Mouse (Mus musculus) monocyte, adult 2 months (primary cell): ENCODE measurements around the gene Dnajc11.

Experiments used
- DNase-seq, 2 experiments: peaks; one replicate each; pipeline ENCODE4 v3.0.0; 2022; ENCODE audit warnings: low spot score in 2 of 2, low read depth in 1 of 2

Gene Dnajc11

DNA sequence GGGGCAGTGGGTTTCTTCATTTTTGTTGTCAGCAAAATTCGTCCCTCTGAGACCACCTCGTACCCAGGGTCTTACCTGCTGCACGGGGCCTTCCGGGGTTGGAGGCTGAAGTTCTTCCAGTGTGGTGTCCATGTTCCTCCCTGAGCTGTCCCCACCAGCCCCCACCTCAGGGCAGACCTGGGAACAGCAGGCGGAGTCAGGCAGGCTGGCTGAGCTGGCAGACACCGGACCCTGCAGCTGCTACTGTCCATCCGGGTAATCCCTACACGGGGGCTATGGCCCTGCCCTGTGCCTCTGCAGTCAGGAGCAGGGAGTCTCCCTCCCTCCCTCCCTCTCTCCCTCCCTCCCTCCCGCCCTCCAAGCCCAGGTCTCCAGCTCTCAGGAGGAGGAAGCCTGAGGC is 50.1 kb downstream of the Dnajc11 start:
- no peak for DNase-seq

- no peak for DNase-seq
These were observed 52.4 kb downstream of the Dnajc11 start for GRCm38 (mm10) chr4:151985886-151986285.

- no peak for DNase-seq
These were observed 53.2 kb downstream of the Dnajc11 start for GRCm38 (mm10) chr4:151986650-151987049.

DNA sequence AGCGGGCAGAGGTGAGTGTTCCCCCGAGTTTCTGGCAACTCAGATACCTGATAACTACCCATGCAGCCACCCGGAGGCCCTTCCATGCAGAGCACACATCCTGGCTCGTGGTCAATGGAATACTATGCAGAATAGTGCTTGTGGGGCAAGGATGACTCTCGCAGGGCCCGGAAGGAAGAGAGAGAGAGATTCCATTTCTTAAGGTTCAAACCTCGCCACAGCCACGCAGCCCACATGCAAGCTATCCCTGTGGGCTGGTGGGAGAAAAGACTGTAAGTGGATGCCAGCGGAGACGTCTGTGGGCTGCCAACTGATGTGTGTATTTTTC is 54.5 kb downstream of the Dnajc11 start:
- DNase-seq = no peak

DNA sequence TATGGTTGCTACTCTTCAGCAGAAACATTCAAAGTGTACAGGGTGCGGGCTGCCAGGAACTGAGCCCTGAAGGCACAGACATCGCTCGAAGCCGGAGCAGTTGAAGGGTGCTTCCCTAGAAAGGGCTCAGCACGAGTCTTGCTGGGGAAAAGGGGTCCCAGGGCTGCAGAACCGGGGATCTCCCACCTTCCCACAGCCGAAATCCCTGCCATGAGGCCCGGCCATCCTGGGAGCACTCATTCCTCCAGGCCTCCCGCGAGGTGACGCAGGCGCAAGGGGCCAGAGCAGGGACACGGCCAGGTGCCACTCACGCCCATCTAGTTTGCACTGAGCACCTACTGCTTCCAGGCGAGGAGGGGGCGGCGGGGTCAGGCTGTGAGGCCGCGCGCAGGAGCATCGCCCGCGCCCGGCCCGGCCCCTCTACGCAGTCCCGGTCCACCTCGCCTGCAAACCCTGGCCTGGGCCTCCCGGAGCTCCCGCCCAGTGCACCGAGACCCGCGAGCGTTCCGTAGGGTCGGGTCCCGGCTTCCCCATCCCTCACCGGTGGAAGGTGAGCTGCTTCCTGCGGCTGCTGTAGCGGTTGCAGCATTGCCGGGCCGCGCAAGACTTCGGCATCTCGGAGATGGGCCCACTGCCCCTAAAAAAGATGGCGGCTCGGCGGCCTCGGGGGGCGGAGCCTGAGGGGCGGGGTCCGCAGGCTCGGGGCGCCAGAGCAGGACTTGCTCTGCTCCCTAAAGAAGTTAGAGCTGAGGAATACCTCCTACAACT is 55.0 kb downstream of the Dnajc11 start, which contains the start of gene Thap3:
Thap3 (minus strand) TSS at position 656 of the 768 bp plus-strand sequence.
- DNase-seq = peak in 1 of 2 experiments; percentile 60

DNA sequence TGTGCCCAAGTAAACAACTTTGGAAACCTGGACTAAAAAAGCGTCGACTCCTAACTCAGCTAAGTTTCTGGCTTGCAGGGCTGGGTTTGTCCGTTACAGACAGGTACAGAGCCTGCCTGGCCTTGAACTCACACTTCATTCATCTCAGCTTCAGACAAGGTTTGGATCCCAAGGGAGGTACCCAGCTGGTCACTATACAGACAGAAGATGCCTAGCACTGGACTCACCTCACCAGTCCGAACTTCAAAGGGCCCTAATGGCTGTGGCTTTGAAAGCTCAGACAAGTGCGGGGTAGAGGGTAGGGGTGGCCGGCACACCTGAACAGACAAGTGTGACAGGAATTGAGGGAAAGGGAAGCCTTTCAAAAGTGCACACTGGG is 55.6 kb downstream of the Dnajc11 start:
- no peak for DNase-seq

DNA sequence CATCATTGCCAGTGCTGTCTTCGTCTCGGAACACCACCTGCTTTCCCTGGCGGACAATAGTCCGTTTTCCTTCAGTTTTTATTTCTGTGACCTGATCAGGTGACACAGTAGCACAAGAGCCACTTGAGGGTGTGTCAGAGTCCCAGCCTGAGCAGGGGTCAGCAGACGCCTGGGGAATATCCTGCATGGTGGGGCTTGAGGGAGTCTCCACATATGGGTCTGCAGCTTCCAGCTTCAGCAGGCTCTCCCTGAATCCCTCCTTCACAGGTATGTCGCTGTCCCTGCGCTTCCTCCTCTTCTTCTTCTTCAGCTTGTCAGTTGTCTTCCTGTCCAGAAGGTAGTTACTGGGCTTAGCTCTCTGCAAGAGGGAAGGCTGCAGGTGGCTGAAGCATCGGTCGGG is 58.6 kb downstream of the Dnajc11 start:
- no peak for DNase-seq

DNA sequence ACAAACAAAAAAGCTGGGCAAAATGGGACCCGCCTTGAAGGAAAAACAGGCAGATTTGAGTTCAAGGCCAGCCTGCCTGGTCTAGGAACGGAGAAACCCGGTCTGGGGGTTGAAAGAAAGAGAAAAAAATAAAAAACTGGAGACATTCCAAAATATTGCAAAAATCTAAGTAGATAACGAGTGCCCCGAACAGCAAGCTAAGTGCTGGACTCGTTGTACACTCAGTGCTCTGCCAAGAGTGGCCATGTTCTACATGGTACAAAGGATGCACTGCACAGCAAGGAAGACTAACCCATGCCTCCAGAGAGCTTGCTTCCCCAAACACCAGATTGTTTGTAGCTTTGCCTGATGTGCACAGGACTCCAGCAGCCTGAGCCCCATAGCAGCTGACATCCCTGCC is 59.5 kb downstream of the Dnajc11 start:
- no peak for DNase-seq

GRCm38 (mm10) chr4:151994228-151995171 is 61.0 kb downstream of the Dnajc11 start:
- no peak for DNase-seq

DNA sequence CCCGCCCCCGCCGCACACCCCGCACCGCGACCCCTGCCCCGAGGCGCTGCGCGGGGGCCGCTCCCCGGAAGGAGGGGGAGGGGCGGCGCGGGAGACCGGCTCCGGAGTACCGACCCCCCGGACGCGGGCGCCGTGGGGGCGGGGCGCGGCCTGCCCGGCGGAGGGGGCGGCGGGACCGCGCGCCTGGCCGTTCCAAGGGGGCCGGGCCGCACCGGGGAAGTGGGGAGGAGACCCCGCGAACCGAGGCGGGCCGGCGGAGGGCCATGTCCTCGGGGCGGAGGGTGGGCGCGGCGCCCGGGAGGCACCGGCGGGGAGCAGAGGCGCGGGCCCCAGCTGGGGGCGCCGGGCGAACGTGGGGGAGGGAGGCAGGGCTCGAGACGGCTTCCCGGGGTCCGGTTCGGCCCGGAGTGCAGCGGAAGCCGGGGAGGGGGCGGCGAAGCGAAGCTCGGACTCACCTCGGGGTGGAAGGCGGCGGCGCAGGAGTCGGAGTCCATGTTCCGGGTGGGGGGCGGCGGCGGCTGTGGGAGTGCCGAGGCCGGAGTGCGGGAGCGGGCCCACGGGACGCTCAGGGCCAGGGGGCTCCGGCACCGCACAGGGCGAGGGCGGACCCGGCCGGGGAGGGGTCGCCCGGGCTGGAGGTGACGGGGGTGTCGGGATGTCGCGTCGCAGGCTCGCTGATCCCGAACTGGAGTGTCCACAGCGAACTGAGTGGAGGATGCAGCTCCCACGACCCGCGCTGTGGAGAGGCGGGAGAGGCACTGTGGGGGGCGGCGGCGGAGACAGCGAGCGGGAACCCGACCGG is 62.1 kb downstream of the Dnajc11 start:
- no peak for DNase-seq

GRCm38 (mm10) chr4:151996173-151996950 is 62.9 kb downstream of the Dnajc11 start, which contains the start of gene Phf13:
Gene Phf13 (minus strand): TSS chr4:151996258.
- DNase-seq = peak; percentile 90 to 97

DNA sequence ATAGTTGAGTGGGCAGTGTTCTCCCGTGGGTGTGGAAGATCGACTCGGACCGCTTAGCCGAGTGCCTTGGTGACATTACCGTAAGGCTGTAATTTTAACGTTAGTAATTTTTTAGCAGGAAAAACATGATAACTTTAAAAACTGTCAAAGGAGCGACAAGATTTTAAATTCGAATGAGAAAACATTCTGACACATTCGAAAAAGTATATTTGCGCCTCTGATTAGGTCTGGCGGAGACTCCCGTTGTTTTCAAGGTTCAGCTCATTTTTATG is 63.4 kb downstream of the Dnajc11 start:
- DNase-seq = no peak

DNA sequence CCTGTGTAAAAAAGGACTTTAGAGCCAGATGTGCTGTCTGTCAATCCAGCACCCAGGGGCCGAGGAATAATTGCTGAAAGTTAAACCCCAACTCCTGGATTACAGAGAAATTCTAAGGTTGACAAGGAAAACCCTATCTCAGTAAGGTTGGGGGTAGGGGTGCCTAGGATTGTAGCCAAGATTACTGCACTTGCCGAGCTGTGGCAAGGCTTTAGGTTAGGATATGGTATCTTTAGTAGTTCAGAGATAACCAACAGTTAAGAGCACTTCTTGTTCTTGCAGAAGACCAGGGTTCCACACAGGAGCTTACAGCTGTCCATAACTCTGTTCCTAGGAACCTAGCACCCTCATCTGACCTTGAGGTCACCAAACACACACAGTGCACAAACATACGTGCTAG is 64.2 kb downstream of the Dnajc11 start:
- no peak for DNase-seq

GRCm38 (mm10) chr4:151999481-151999880 is 66.0 kb downstream of the Dnajc11 start:
- no peak for DNase-seq

DNA sequence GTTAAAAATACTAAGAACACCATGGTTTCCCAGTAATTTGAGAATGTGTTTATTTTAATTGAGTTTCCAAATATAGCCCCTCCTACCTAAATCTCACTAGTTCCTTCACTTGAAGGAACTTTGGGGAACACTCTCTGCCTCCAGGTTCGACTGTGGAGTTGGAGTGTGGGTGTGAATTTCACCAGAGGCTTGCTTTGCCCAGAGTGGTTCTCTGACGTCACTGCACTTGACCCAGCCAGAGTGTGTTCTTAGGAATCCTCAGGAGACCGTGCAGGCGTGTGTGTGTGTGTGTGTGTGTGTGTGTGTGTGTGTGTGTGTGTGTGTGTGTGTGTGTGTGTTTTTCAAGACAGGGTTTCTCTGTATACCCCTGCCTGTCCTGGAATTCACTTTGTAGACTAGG is 67.4 kb downstream of the Dnajc11 start:
- DNase-seq = no peak

- DNase-seq = no peak
These were observed 67.8 kb downstream of the Dnajc11 start for GRCm38 (mm10) chr4:152001335-152001734.

DNA sequence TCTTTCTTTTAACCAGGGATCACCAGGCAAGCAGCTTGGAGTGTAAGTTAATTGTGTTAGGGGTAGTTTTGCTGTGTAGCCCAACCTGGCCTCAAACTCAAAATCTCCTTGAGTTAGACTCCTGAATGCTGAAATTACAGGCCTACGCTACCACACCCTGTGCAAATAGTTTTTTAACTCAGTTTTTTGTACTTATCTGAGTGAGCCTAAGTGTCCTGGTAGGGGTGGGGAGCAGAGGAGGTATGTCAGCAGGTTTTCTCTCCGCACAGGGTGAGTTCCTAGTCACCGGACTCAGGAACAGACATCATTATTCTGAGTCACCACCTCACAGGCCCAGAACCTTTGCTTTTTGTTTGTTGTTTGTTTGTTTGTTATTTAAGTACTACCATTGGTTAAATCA is 68.6 kb downstream of the Dnajc11 start:
- no peak for DNase-seq

GRCm38 (mm10) chr4:152006137-152006536 is 72.6 kb downstream of the Dnajc11 start:
- DNase-seq = no peak

DNA sequence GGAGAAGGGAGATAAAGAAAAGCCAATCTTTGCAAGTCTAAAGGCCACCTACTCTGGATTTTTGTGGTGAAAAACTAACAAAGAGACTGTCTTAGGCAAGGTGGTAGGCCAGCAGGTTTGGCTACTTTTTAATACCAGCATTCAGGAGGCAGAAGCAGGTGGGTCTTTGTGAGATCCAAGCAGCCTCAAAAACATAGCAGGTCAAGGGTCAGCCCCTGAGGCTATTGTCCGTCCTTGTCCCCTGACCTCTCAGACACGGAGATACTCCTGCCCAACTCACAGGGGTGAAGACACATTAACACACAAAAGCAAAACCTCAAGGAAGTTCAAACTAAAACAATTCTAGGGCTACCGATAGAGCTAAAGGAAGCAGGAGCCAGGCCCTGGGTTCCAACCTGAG is 73.3 kb downstream of the Dnajc11 start:
- DNase-seq = no peak

DNA sequence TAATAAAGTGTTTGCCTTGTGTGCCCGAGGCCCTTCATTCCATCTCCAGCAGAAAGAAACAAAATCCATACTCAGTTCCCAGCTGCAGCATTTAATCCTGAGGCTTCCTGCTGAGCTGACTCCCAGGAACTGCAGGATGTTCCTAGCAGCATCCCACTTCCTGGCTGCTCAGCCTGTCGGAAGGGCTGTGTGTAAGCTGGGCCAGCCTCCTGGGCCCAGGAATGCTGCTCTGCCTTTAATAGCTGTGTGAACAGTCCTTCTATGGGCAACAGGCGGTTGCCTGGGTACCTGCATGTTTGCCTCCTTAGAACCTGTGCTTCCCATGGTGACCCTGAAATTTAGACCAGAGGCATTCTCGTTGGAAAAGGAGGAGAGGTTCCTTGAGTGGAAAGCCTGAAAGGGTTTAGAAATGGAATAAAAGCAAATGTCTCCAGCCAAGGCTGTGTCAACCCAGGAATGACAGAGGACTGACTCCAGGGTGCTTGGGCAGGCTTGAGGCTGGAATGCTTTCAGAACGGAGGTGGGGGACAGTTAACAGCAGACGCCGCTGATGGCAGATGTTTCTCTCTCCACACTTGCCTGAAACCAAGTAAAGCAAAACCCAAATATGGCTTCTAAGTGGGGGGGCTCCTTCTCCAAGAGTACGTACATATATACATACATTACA is 74.1 kb downstream of the Dnajc11 start:
- DNase-seq = no peak
